Mouse (Mus musculus) intestine, postnatal 0 days (tissue): ENCODE results near the gene Ndufa11. TPM values are rescaled to one million over a fixed set of nuclear protein-coding genes. Genes with fewer than 3 reads are reported as not detected.

Source experiments
- ATAC-seq: fragments of 200-750 bp; cut with Nextera tagmentation; 2 replicates; pipeline ENCODE4 v1.8.0; 2017; ENCODE audit warnings: mild to moderate bottlenecking, moderate TSS enrichment, moderate library complexity
- H3K27ac ChIP-seq: fragments of 300-500 bp; sonication (generic); 2 replicates; pipeline ENCODE4 v1.5.1; 2014; ENCODE audit warnings: mild to moderate bottlenecking, low read depth, low read length, moderate library complexity
- H3K27me3 ChIP-seq: fragments of 300-500 bp; sonication (generic); replicated peaks from 2 replicates; pipeline ENCODE4 v1.6.1; 2014; ENCODE audit warnings: low read length, mixed read lengths; ENCODE audit not compliant: control insufficient read depth, insufficient read depth
- H3K36me3 ChIP-seq: fragments of 300-500 bp; sonication (generic); 2 replicates; pipeline ENCODE4 v1.6.1; 2014; ENCODE audit warnings: mild to moderate bottlenecking, moderate library complexity; ENCODE audit not compliant: control insufficient read depth, insufficient read depth
- H3K4me1 ChIP-seq: fragments of 300-500 bp; sonication (generic); replicated peaks from 2 replicates; pipeline ENCODE4 v1.6.1; 2014; ENCODE audit warnings: antibody characterized with exemption, low read length, mixed read lengths; ENCODE audit not compliant: control insufficient read depth, insufficient read depth
- H3K4me2 ChIP-seq: fragments of 300-500 bp; sonication (generic); replicated peaks from 2 replicates; pipeline ENCODE4 v1.6.1; 2014; ENCODE audit warnings: low read depth, mild to moderate bottlenecking, moderate library complexity
- H3K4me3 ChIP-seq: fragments of 300-500 bp; sonication (generic); 2 replicates; pipeline ENCODE4 v1.5.1; 2014; ENCODE audit warnings: low read depth, low read length
- H3K9ac ChIP-seq: fragments of 300-500 bp; sonication (generic); 2 replicates; pipeline ENCODE4 v1.6.1; 2014; ENCODE audit warnings: mild to moderate bottlenecking, low read depth, low read length
- H3K9me3 ChIP-seq: fragments of 300-500 bp; sonication (generic); 2 replicates; pipeline ENCODE4 v1.6.1; 2016; ENCODE audit warnings: mixed run types; ENCODE audit not compliant: control insufficient read depth
- CTCF ChIP-seq: sonication (generic); IDR thresholded peaks from 2 replicates; pipeline ENCODE4 v1.5.1; 2016; ENCODE audit warnings: low read depth, mild to moderate bottlenecking, control low read depth, antibody characterized with exemption, moderate library complexity
- WGBS: fragments of 180-500 bp; shearing (Covaris S2); extraction: QIAGEN DNeasy Blood & Tissue Kit; methylation state at CpG from one replicate; pipeline ENCODE4 v1.1.7; 2014; 5-methylcytosine and 5-hydroxymethylcytosine counted together
- polyA plus RNA-seq: library from polyadenylated mRNA; unstranded; fragments of >200 nt; fragmentation: Nextera tagmentation; extraction: Ambion mirVana; gene quantifications from 2 replicates; pipeline ENCODE4 v1.2.1, GENCODE M21; 2015

The Ndufa11 gene
- polyA plus RNA-seq, 1 experiment from 2014 or later = 718 TPM

DNA sequence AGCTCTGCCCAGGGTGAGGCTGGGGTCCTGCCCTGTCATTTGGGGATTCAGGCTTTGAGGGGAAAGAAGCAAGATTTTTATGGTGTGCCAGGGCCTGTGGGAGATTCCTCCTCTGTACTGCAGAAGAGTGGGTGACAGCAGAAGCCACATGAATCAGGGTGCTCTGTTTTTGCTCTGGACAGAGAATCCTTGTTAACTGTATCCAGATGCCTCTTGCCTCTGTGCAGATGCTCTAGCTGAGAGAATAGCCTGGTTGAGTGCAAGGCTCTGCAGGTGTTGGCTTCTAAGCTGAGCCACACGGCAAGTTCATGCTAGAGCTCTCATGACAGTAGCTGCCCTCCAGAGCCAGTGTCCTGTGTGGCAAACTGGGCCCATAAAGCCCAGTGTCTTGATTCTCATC lies 24.2 kb upstream of the Ndufa11 start:
- H3K4me3 ChIP-seq = no peak overlapping the region
- no peak overlapping the region for H3K9ac ChIP-seq
- no peaks in the 10 kb centered on the region for H3K9me3 ChIP-seq
- no peaks in the 10 kb centered on the region for H3K27me3 ChIP-seq
- H3K4me1 ChIP-seq = no peaks in the 10 kb centered on the region
- ATAC-seq = no peak
- no peak overlapping the region for H3K4me2 ChIP-seq
- H3K36me3 ChIP-seq = peaks cover 77% of the 10 kb centered on the region
- no peak overlapping the region for H3K27ac ChIP-seq
- WGBS = 70% methylated on average over 1 of the region's 1 CpGs
- no peak for TF ChIP-seq CTCF

DNA sequence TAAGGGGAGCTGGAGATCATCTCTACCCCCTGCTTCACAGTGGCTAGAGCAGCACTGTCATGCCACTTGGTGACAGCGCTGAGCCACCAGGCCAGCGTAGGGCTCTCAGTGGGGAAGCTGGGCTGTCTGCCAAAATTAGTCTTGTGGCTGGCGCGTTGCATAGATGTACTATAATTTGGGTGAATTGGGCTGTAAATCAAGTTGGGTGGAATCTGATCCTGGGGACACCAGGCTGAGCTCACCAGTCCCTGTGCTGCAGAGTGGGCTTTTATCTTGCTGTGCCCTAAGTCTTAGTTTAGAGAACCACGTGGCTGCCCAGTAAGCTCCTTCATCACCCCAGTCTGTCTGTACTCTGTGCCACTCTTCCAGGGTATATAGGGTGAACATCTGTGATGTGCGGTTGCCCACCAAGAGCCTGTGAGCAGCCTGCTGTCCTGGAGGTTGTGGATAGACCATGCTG lies 23.7 kb upstream of the Ndufa11 start:
- Histone ChIP-seq H3K36me3 (peaks cover 78% of the 10 kb centered on the region), H3K9ac (no peak overlapping the region), H3K4me1 (no peaks in the 10 kb centered on the region), H3K4me3 (no peak overlapping the region), H3K9me3 (no peaks in the 10 kb centered on the region), H3K27ac (no peak overlapping the region), H3K4me2 (no peak overlapping the region), H3K27me3 (no peaks in the 10 kb centered on the region)
- TF ChIP-seq CTCF = peak; percentile 18
- 56% methylated on average over 6 of the region's 6 CpGs for WGBS
- no peak for ATAC-seq

DNA sequence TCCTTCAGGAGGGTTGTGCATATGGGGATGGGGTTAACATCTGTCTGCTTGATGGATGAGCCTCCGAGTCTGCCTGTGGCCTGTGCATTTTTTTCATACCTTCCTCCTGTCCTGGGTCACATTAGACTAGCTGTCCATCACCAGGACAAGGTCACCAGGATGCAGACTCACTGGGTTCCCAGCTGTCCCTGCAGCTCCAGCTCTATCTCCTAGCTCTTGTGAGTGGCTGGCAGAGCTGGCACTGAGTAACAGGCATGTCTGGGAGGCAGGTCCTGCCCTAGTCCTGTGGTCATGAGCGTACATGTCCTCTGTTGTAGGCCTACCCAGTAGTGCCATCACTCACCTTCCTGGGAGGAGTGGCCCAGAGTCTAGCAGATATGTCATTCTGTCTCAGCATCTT lies 17.1 kb upstream of the Ndufa11 start:
- H3K9ac ChIP-seq = no peak overlapping the region
- H3K27me3 ChIP-seq = no peaks in the 10 kb centered on the region
- H3K36me3 ChIP-seq = peaks cover 91% of the 10 kb centered on the region
- TF ChIP-seq CTCF = no peak
- no peaks in the 10 kb centered on the region for H3K9me3 ChIP-seq
- H3K4me3 ChIP-seq = no peak overlapping the region
- 70% methylated on average over 2 of the region's 2 CpGs for WGBS
- no peaks in the 10 kb centered on the region for H3K4me1 ChIP-seq
- no peak overlapping the region for H3K27ac ChIP-seq
- no peak overlapping the region for H3K4me2 ChIP-seq
- no peak for ATAC-seq

DNA sequence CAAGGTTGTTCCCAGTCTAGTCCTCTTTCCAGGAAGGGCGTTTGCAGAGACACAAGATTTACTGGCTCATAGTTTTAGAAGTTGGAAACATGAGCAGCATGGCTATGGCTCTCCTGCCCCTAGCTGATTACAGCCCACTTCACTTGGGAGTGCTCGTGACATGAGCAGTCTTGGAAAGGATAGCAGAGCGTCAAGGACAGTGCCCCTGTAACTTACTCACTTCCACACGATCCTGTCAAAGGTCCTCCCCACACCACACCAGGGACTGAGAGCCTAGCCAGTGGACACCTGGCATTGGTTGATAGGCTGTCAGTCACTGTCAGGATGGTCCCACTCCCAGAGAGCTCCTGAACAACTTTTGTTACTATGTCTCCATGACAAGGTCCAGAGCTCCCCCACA lies 14.5 kb upstream of the Ndufa11 start:
- H3K27me3 ChIP-seq = no peaks in the 10 kb centered on the region
- ATAC-seq = no peak
- H3K9me3 ChIP-seq = no peaks in the 10 kb centered on the region
- no peak overlapping the region for H3K4me3 ChIP-seq
- H3K4me2 ChIP-seq = no peak overlapping the region
- H3K4me1 ChIP-seq = no peaks in the 10 kb centered on the region
- no peak for TF ChIP-seq CTCF
- H3K9ac ChIP-seq = no peak overlapping the region
- peaks cover 94% of the 10 kb centered on the region for H3K36me3 ChIP-seq
- 83% methylated on average over 4 of the region's 4 CpGs for WGBS
- no peak overlapping the region for H3K27ac ChIP-seq

DNA sequence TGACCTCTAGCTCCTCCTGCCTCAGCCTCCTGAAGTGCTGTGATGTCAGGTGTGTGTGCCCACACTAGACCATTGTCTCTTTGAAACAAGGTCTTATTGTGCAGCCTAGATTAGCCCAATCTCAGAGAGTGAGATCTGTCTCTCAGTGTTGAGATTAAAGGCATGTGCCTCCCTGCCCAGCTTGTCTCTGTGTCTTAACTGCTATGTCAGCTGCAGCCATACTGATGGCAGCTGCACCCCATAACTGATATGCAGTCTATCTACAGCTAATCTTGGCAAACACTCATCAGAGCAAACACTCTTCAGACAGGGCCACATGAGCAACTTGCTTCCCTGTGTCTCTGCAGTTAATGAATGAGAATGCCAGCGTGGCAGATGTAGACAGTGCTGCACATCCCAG lies 11.1 kb upstream of the Ndufa11 start:
- no peak for TF ChIP-seq CTCF
- H3K9ac ChIP-seq = no peak overlapping the region
- H3K4me2 ChIP-seq = no peak overlapping the region
- no peaks in the 10 kb centered on the region for H3K4me1 ChIP-seq
- H3K4me3 ChIP-seq = no peak overlapping the region
- no peaks in the 10 kb centered on the region for H3K27me3 ChIP-seq
- H3K27ac ChIP-seq = no peak overlapping the region
- H3K36me3 ChIP-seq = peaks cover 94% of the 10 kb centered on the region
- no peak for ATAC-seq
- 94% methylated on average over 1 of the region's 1 CpGs for WGBS
- no peaks in the 10 kb centered on the region for H3K9me3 ChIP-seq

DNA sequence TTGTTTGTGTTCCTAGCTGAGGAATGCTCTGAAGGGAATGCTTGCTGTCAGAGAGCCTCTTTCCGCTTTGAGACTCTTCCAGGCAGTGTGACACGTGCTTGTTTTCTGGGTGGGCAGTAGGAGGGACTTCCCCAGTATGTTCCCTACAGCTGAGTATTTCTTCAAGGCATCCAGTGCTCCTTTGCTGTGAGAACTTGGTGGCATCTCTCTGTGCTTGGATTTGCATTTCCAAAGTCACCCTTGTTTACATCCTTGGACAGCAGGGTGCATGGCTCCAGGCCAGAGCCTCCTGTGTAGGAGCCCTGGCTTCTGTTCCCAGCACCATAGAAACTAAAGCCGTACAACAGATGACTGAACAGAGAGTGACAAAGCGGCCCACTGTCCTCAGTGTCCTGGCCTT lies 8.9 kb upstream of the Ndufa11 start:
- no peaks in the 10 kb centered on the region for H3K4me1 ChIP-seq
- WGBS = 85% methylated on average over 4 of the region's 4 CpGs
- no peaks in the 10 kb centered on the region for H3K27me3 ChIP-seq
- no peak overlapping the region for H3K4me2 ChIP-seq
- no peak for TF ChIP-seq CTCF
- ATAC-seq = no peak
- H3K9me3 ChIP-seq = no peaks in the 10 kb centered on the region
- no peak overlapping the region for H3K27ac ChIP-seq
- H3K36me3 ChIP-seq = peaks cover 90% of the 10 kb centered on the region
- H3K4me3 ChIP-seq = no peak overlapping the region
- H3K9ac ChIP-seq = no peak overlapping the region

DNA sequence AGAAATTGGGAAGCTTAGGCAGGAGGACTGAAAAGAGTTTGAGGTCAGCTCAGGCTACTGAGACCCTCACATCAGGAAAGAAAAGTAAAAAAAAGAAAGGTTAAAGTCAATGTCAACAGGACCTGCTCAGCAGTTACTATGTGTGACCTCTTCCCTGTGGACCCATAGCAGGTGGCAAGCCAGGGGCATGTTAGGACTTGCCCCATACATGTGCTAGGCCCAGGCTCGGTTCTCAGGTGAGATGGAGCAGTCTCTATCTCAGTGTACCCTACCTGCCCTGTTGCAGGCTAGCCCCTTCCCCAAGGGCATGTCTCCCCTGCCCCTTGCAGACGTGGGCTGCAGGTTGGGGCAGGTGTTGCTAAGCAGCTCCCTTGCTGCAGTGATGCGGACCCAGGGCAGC lies 7.9 kb upstream of the Ndufa11 start:
- no peak for TF ChIP-seq CTCF
- Histone ChIP-seq H3K4me3 (no peak overlapping the region), H3K36me3 (peaks cover 83% of the 10 kb centered on the region), H3K9me3 (no peaks in the 10 kb centered on the region), H3K27ac (no peak overlapping the region), H3K27me3 (no peaks in the 10 kb centered on the region), H3K9ac (no peak overlapping the region), H3K4me1 (no peaks in the 10 kb centered on the region), H3K4me2 (no peak overlapping the region)
- 86% methylated on average over 3 of the region's 3 CpGs for WGBS
- no peak for ATAC-seq
